In genomic region chr1:152517057-152517570, GRCm38 (mm10) we compare ENCODE assay signal across 24 mouse cellular contexts.
"Had no signal": no experiment of that assay in that cellular context is flagged by ENCODE, and none has a peak within 500 bp of the region (broad histone marks: within the 10 kb centered on the region; RNA-seq: fewer than 3 reads in every experiment).

No protein-coding gene starts in this region.

- H3K4me2 ChIP-seq: kidney, embryonic 15.5 days; limb, embryonic 12.5 days; limb, embryonic 15.5 days; liver, embryonic 11.5 days; midbrain, embryonic 13.5 days; neural tube, embryonic 13.5 days had no signal

- H3K27ac ChIP-seq: kidney, embryonic 15.5 days; limb, embryonic 12.5 days; limb, embryonic 15.5 days; liver, embryonic 14.5 days; midbrain, embryonic 10.5 days; midbrain, embryonic 13.5 days; neural tube, embryonic 13.5 days had no signal

- H3K4me1 ChIP-seq: kidney, embryonic 15.5 days; limb, embryonic 12.5 days; megakaryocyte, embryonic 14.5 days; midbrain, embryonic 10.5 days had no signal

- H3K9ac ChIP-seq: kidney, embryonic 15.5 days; limb, embryonic 12.5 days; limb, embryonic 15.5 days; liver, embryonic 14.5 days; liver, postnatal 0 days; midbrain, embryonic 13.5 days; neural tube, embryonic 13.5 days had no signal

- DNase-seq: kidney, adult 8-10 months; kidney, postnatal 10 days; kidney, postnatal 36 days; left cerebral cortex, postnatal 4 days; liver, postnatal 0 days; retina, postnatal 1 day; right cerebral cortex, postnatal 25 days; spleen, adult 18-20 months; thymus, adult 2 months; thymus, postnatal 14 days; thymus, postnatal 4 days had no signal

- H3K27me3 ChIP-seq: kidney, embryonic 15.5 days; limb, embryonic 12.5 days; limb, embryonic 15.5 days; midbrain, embryonic 13.5 days; neural tube, embryonic 13.5 days had no signal

- ATAC-seq: hindbrain, embryonic 16.5 days; inflammation-experienced regulatory T-cells, adult 6 months; liver, postnatal 0 days; midbrain, embryonic 13.5 days; midbrain, embryonic 16.5 days had no signal

- H3K4me3 ChIP-seq: kidney, embryonic 15.5 days; limb, embryonic 12.5 days; limb, embryonic 15.5 days; megakaryocyte, embryonic 14.5 days; midbrain, embryonic 10.5 days; midbrain, embryonic 13.5 days; myocyte; neural tube, embryonic 13.5 days had no signal

- H3K9me3 ChIP-seq: kidney, embryonic 15.5 days; limb, embryonic 12.5 days; limb, embryonic 15.5 days; megakaryocyte, embryonic 14.5 days; midbrain, embryonic 10.5 days; midbrain, embryonic 13.5 days; neural tube, embryonic 13.5 days had no signal
